In the genomic region with DNA sequence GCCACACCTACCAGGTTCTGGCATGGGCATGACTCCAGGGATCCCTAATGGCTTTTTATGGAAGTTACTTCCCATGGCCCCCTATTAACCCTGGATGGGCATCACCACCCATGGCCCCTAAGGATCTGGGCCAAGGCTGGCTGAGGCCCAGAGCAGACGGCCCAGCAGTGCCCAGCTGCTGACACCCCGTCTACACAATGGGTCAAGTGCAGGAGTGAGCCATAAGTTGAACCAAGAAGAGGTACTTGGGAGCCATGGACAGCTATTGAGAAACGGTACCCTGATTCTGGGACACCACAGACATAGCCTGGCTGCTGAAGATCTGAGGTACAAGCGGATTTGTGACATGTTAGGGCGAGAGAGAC, we compare ENCODE assay signal across 10 mouse cellular contexts. TPM values are rescaled to one million over a fixed set of nuclear protein-coding genes. Genes with fewer than 3 reads are reported as not detected.
A peak's percentile ranks its signal among the peaks of the same experiment; 100 is the strongest.
DNase-seq lines count a peak whose midpoint lies in the region; ATAC-seq and TF ChIP-seq lines count a peak whose summit lies in the region.
"Had no signal": no experiment of that assay in that cellular context is flagged by ENCODE, and none has a peak within 500 bp of the region (broad histone marks: within the 10 kb centered on the region; RNA-seq: fewer than 3 reads in every experiment).

No protein-coding gene starts in this region.

- H3K27ac ChIP-seq in kidney, adult 2 months (ENCODE audit: insufficient read depth, low read depth, low read length) = 0 out of 2 replicates have a peak overlapping the region, but pooled peaks have one; percentile 32
- H3K27ac ChIP-seq in embryonic facial prominence, embryonic 10.5 days (replicated peaks) = peak overlapping the region; percentile 74
- H3K27ac ChIP-seq in limb, embryonic 12.5 days = peak overlapping the region; percentile 74

- H3K4me1 ChIP-seq in kidney, adult 2 months (ENCODE audit: control insufficient read depth, insufficient read depth, low read length) = no peaks in the 10 kb centered on the region; the same call in 1 of the 2 replicates
- H3K4me1 ChIP-seq in embryonic facial prominence, embryonic 10.5 days = peaks cover 35% of the 10 kb centered on the region
- H3K4me1 ChIP-seq in limb, embryonic 12.5 days (replicated peaks) = peaks cover 33% of the 10 kb centered on the region

- H3K36me3 ChIP-seq in kidney, adult 2 months (ENCODE audit: control insufficient read depth, insufficient read depth, low read length) = no peaks in the 10 kb centered on the region
- H3K36me3 ChIP-seq in embryonic facial prominence, embryonic 10.5 days (replicated peaks) = peaks cover 79% of the 10 kb centered on the region
- H3K36me3 ChIP-seq in limb, embryonic 12.5 days = peaks cover 54% of the 10 kb centered on the region

- H3K4me3 ChIP-seq in kidney, adult 2 months (ENCODE audit: insufficient read depth, low read depth, low read length) = no peak overlapping the region
- H3K4me3 ChIP-seq in embryonic facial prominence, embryonic 10.5 days = no peak overlapping the region
- H3K4me3 ChIP-seq in limb, embryonic 12.5 days (replicated peaks) = no peak overlapping the region

- TF ChIP-seq POLR2A in kidney, adult 2 months (IDR thresholded peaks at IDR 0.05; ENCODE audit: low read depth, low read length) = no peak

- no peak for TF ChIP-seq CTCF in kidney, adult 2 months (conservative IDR thresholded peaks at IDR 0.05; ENCODE audit: insufficient read depth, insufficient read length, low read depth, low read length)

- intact Hi-C loops in left cerebral cortex, postnatal 25 days (cut with DNase I) = no loop called here

- ATAC-seq in limb, embryonic 12.5 days (ENCODE audit: insufficient number of reproducible peaks, insufficient read depth, low FRiP score, low TSS enrichment, low read depth) = no peak

- 0 out of 2 replicates have a peak overlapping the region, but pooled peaks have one; percentile 27 for H3K9ac ChIP-seq in limb, embryonic 12.5 days (replicated peaks)

- H3K9me3 ChIP-seq in embryonic facial prominence, embryonic 10.5 days = no peaks in the 10 kb centered on the region
- H3K9me3 ChIP-seq in limb, embryonic 12.5 days = no peaks in the 10 kb centered on the region

- 83% methylated on average over 5 of the region's 5 CpGs for WGBS in kidney, adult 2 months
- WGBS in embryonic facial prominence, embryonic 10.5 days = 92% methylated on average over 5 of the region's 5 CpGs
- 86% methylated on average over 5 of the region's 5 CpGs for WGBS in limb, embryonic 12.5 days

- DNase-seq in kidney, adult 2 months = no peak
- DNase-seq in kidney, postnatal 10 days = no peak
- peak; percentile 89 for DNase-seq in adipocyte (ENCODE audit: low spot score)
- no peak for DNase-seq in embryonic facial prominence, embryonic 10.5 days (ENCODE audit: low spot score)
- DNase-seq in layer of hippocampus, postnatal 36 days = no peak
- no peak for DNase-seq in left cerebral cortex, postnatal 25 days (ENCODE audit: low spot score in 2 of 2)
- DNase-seq: kidney, adult 8-10 months had no signal

- no peak overlapping the region for H3K4me2 ChIP-seq in limb, embryonic 12.5 days

- no peaks in the 10 kb centered on the region for H3K27me3 ChIP-seq in kidney, adult 2 months (replicated peaks; ENCODE audit: control insufficient read depth, insufficient read depth, low read length)
- peaks cover 3% of the 10 kb centered on the region for H3K27me3 ChIP-seq in embryonic facial prominence, embryonic 10.5 days (replicated peaks; ENCODE audit: low read depth, poor library complexity, severe bottlenecking)
- H3K27me3 ChIP-seq in limb, embryonic 12.5 days = no peaks in the 10 kb centered on the region

RNA-seq across cellular contexts. Expression of gene Wdr86, which starts 6.3 kb away (rescaled TPM):
- polyA plus RNA-seq in kidney, adult 2 months (2012; rRNA removed) = 7.0 and 8.6 TPM in 2 replicates
- polyA plus RNA-seq in embryonic facial prominence, embryonic 10.5 days (2016; fragmentation: Nextera tagmentation; extraction: Ambion mirVana) = 51.1 and 58.6 TPM in 2 replicates
- polyA plus RNA-seq in limb, embryonic 12.5 days (2016; fragmentation: Nextera tagmentation; extraction: Ambion mirVana) = 40.3 and 44.8 TPM in 2 replicates
- total RNA-seq in layer of hippocampus, postnatal 36 days (2021) = 1 to 10 TPM in 1 of 2 experiments, under 1 TPM in 1; 0.22 to 1.5 TPM
- total RNA-seq in left cerebral cortex, postnatal 25 days (2021) = 1 to 10 TPM in 1 of 2 experiments, under 1 TPM in 1; 0.94 to 1.2 TPM
- total RNA-seq: monocyte, adult 5-6 weeks had no signal

RNA-seq across cellular contexts. Expression of gene Crygn, which starts 33.6 kb away (rescaled TPM):
- polyA plus RNA-seq in kidney, adult 2 months (2012; rRNA removed) = 0.14 and 1.4 TPM in 2 replicates
- polyA plus RNA-seq in embryonic facial prominence, embryonic 10.5 days (2016; fragmentation: Nextera tagmentation; extraction: Ambion mirVana) = 0.40 and 1.8 TPM in 2 replicates
- polyA plus RNA-seq in limb, embryonic 12.5 days (2016; fragmentation: Nextera tagmentation; extraction: Ambion mirVana) = 1.6 TPM in 1 of 2 replicates, not detected in the other
- under 1 TPM; 0.53 to 0.95 TPM for total RNA-seq in layer of hippocampus, postnatal 36 days (2021)
- total RNA-seq in left cerebral cortex, postnatal 25 days (2021) = not detected
- total RNA-seq: left cerebral cortex, postnatal 14 days; monocyte, adult 5-6 weeks had no signal

RNA-seq across cellular contexts. Expression of gene Nub1, which starts 38.9 kb away (rescaled TPM):
- polyA plus RNA-seq in kidney, adult 2 months (2012; rRNA removed) = 37.5 and 46.9 TPM in 2 replicates
- polyA plus RNA-seq in embryonic facial prominence, embryonic 10.5 days (2016; fragmentation: Nextera tagmentation; extraction: Ambion mirVana) = 27.7 and 29.5 TPM in 2 replicates
- 28.3 and 29.4 TPM in 2 replicates for polyA plus RNA-seq in limb, embryonic 12.5 days (2016; fragmentation: Nextera tagmentation; extraction: Ambion mirVana)
- total RNA-seq in layer of hippocampus, postnatal 36 days (2021) = 10 to 100 TPM; 63.3 to 65.9 TPM
- total RNA-seq in left cerebral cortex, postnatal 25 days (2021) = 10 to 100 TPM; 70.2 to 76.1 TPM
